Comparison of ENCODE assay signal across 8 mouse cellular contexts in the genomic region with DNA sequence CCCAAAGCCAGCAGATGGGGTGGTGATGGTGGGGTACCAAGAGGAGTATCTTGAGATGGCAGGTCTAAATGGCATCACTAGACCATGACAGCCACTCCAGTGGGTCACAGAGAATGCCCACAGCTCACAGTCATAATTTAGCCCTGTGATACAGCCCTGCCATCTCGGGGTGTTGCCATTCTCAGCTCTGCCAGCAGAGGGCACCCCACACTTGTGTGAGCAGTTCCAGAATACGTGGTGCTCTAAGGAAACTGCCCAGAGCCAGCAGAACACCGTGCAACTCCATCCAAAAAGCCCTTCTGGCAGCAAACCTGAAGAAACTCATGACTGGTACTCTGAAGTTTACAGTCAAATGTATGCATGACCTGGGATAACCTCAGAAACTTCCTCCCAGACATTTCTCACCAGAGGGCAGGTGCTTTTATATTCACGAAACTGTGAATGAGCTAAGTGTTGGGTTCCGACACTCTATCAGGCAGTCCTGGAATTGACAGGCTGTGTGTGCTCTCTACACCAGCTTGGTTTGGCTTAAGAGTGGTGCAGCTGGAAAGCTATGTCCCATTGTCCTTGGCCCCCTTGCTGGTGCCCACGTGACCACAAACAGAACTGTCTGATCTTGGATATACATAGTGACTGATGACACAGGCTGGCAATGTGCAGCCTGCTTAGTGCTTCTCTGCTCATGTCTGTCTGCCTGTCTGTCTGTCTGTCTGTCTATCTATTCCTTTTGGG. TPM values are rescaled to one million over a fixed set of nuclear protein-coding genes. Genes with fewer than 3 reads are reported as not detected.
DNase-seq lines count a peak whose midpoint lies in the region; ATAC-seq lines count a peak whose summit lies in the region.

No protein-coding gene starts in this region.

- no peaks in the 10 kb centered on the region for H3K9me3 ChIP-seq in hindbrain, embryonic 13.5 days

- peak; percentile 89 for DNase-seq in NIH3T3 (ENCODE audit: low read depth)
- peak; percentile 95 for DNase-seq in cerebellum, adult 9-10 months
- peak; percentile 90 to 95 for DNase-seq in frontal cortex, postnatal 25 days (ENCODE audit: low spot score in 2 of 2)
- peak; percentile 92 to 94 for DNase-seq in layer of hippocampus, postnatal 10 days (ENCODE audit: low spot score in 2 of 2)
- DNase-seq in lung, postnatal 10 days, result peak; percentile 93
- DNase-seq in retina, postnatal 7 days (ENCODE audit: low read depth, low spot score), result peak; percentile 71
- DNase-seq in urinary bladder, adult 2 months (ENCODE audit: low spot score), result peak; percentile 88

- 43% methylated on average over 6 of the region's 6 CpGs for WGBS in hindbrain, embryonic 13.5 days

- H3K27ac ChIP-seq in hindbrain, embryonic 13.5 days, result no peak overlapping the region

- H3K9ac ChIP-seq in hindbrain, embryonic 13.5 days, result no peak overlapping the region

- 0 out of 2 replicates have a peak, but pooled peaks have one; percentile 40 for ATAC-seq in hindbrain, embryonic 13.5 days (ENCODE audit: low FRiP score)

- H3K36me3 ChIP-seq in hindbrain, embryonic 13.5 days, result no peaks in the 10 kb centered on the region

- no peak overlapping the region for H3K4me3 ChIP-seq in hindbrain, embryonic 13.5 days

- H3K4me1 ChIP-seq in hindbrain, embryonic 13.5 days (replicated peaks), result 0 out of 2 replicates have a peak, but pooled peaks cover 3% of the 10 kb centered on the region

- no peak overlapping the region for H3K4me2 ChIP-seq in hindbrain, embryonic 13.5 days

- peaks cover 43% of the 10 kb centered on the region for H3K27me3 ChIP-seq in hindbrain, embryonic 13.5 days

RNA-seq across cellular contexts. Expression of gene Pwwp2b, which starts 55.2 kb away (rescaled TPM):
- 4.5 and 4.9 TPM in 2 replicates for polyA plus RNA-seq in hindbrain, embryonic 13.5 days (2015; fragmentation: Nextera tagmentation; extraction: Ambion mirVana)
- total RNA-seq in layer of hippocampus, postnatal 10 days (2021), result 10 to 100 TPM; 20.9 to 23.3 TPM
- polyA plus RNA-seq in urinary bladder, adult 2 months (2012; rRNA removed), result 32.3 and 35.8 TPM in 2 replicates
